Mouse (Mus musculus) thymus, adult 2 months (tissue): Measurements from ENCODE around the gene Shkbp1.

Experiments used
- CTCF ChIP-seq: fragments of 200-500 bp; IDR thresholded peaks from 2 replicates; pipeline ENCODE4 v1.5.1; 2012; ENCODE audit warnings: mild to moderate bottlenecking, control low read depth, low read length, moderate library complexity, borderline replicate concordance; ENCODE audit not compliant: control insufficient read depth, poor library complexity, insufficient read depth; ENCODE audit errors: extremely low read depth
- POLR2A ChIP-seq: fragments of 200-500 bp; IDR thresholded peaks from 2 replicates; pipeline ENCODE4 v1.6.1; 2012; ENCODE audit warnings: mild to moderate bottlenecking, low read length, control low read depth, moderate library complexity; ENCODE audit not compliant: control insufficient read depth, poor library complexity, insufficient read depth; ENCODE audit errors: extremely low read depth

DNA sequence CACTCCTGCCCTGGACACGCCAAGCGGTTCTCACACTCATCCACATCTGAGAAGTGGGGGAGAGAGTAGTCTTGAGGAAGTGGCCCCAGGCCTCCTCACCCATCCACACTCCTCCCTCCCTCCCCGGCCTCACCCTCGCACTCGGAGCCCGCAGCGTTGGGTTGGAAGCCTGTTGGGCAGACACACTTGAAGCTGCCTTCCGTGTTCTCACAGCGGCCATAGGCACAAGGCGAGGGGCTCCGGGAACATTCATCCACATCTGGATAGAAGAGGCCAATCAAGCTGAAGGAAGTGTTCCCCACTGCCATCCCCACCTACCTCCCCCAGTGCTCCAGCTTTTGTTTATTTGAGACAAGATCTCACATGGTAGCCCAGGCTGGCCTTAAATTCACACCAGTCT, 31.7 kb downstream of the Shkbp1 start:
- TF ChIP-seq CTCF, result no peak
- no peak for TF ChIP-seq POLR2A
